Mouse (Mus musculus): ENCODE data around the gene Slc9b1. TPM values are rescaled to one million over a fixed set of nuclear protein-coding genes. Genes with fewer than 3 reads are reported as not detected.

The Slc9b1 gene
- polyA plus RNA-seq, 1 experiment = 0.21 TPM

GRCm38 (mm10) chr3:135403856-135404255 is 56.0 kb downstream of the Slc9b1 start:
- H3K4me1 ChIP-seq (ENCODE audit: control insufficient read depth, insufficient read depth, low read length) = peaks cover 3% of the 10 kb centered on the region; the same call in 1 of the 2 replicates
- H3K4me3 ChIP-seq (replicated peaks; ENCODE audit: extremely low read depth, low read depth, low read length) = no peak overlapping the region
- TF ChIP-seq POLR2A (IDR thresholded peaks at IDR 0.05; ENCODE audit: borderline replicate concordance, extremely low read depth, low read depth, low read length) (no peak), CTCF (IDR thresholded peaks at IDR 0.05; ENCODE audit: insufficient read depth, low read length) (no peak)
- DNase-seq = no peak
- WGBS = 62% methylated on average over 5 of the region's 5 CpGs

- TF ChIP-seq POLR2A (IDR thresholded peaks at IDR 0.05; ENCODE audit: borderline replicate concordance, extremely low read depth, low read depth, low read length) (no peak), CTCF (IDR thresholded peaks at IDR 0.05; ENCODE audit: insufficient read depth, low read length) (no peak)
- Histone ChIP-seq H3K4me1 (ENCODE audit: control insufficient read depth, insufficient read depth, low read length) (peaks cover 3% of the 10 kb centered on the region; the same call in 1 of the 2 replicates), H3K4me3 (replicated peaks; ENCODE audit: extremely low read depth, low read depth, low read length) (no peak overlapping the region)
- WGBS = 63% methylated on average over 4 of the region's 4 CpGs
- DNase-seq = no peak
These were observed 56.8 kb downstream of the Slc9b1 start for GRCm38 (mm10) chr3:135404599-135404998.

GRCm38 (mm10) chr3:135407351-135407750 is 59.5 kb downstream of the Slc9b1 start:
- 46% methylated on average over 9 of the region's 9 CpGs for WGBS
- H3K4me3 ChIP-seq (replicated peaks; ENCODE audit: extremely low read depth, low read depth, low read length) = no peak overlapping the region

GRCm38 (mm10) chr3:135409219-135409618 is 61.4 kb downstream of the Slc9b1 start:
- peaks cover 7% of the 10 kb centered on the region; the same call in 1 of the 2 replicates for H3K4me1 ChIP-seq (ENCODE audit: control insufficient read depth, insufficient read depth, low read length)
- no peak overlapping the region for H3K4me3 ChIP-seq (replicated peaks; ENCODE audit: extremely low read depth, low read depth, low read length)
- no peak for TF ChIP-seq CTCF (IDR thresholded peaks at IDR 0.05; ENCODE audit: insufficient read depth, low read length)
- no peak for TF ChIP-seq POLR2A (IDR thresholded peaks at IDR 0.05; ENCODE audit: borderline replicate concordance, extremely low read depth, low read depth, low read length)
- 97% methylated on average over 5 of the region's 5 CpGs for WGBS
- DNase-seq = no peak

More at GRCm38 (mm10) chr3:135407351-135407750, 59.5 kb downstream of the Slc9b1 start:
- DNase-seq = no peak
- H3K4me1 ChIP-seq (ENCODE audit: control insufficient read depth, insufficient read depth, low read length) = peaks cover 7% of the 10 kb centered on the region; the same call in 1 of the 2 replicates
- TF ChIP-seq CTCF (IDR thresholded peaks at IDR 0.05; ENCODE audit: insufficient read depth, low read length) = no peak
- TF ChIP-seq POLR2A (IDR thresholded peaks at IDR 0.05; ENCODE audit: borderline replicate concordance, extremely low read depth, low read depth, low read length) = no peak

GRCm38 (mm10) chr3:135411056-135411455 is 63.2 kb downstream of the Slc9b1 start:
- WGBS = 89% methylated on average over 12 of the region's 12 CpGs
- peaks cover 7% of the 10 kb centered on the region; the same call in 1 of the 2 replicates for H3K4me1 ChIP-seq (ENCODE audit: control insufficient read depth, insufficient read depth, low read length)
- H3K4me3 ChIP-seq (replicated peaks; ENCODE audit: extremely low read depth, low read depth, low read length) = no peak overlapping the region
- no peak for DNase-seq
- no peak for TF ChIP-seq POLR2A (IDR thresholded peaks at IDR 0.05; ENCODE audit: borderline replicate concordance, extremely low read depth, low read depth, low read length)

GRCm38 (mm10) chr3:135411824-135412223 is 64.0 kb downstream of the Slc9b1 start:
- TF ChIP-seq CTCF (IDR thresholded peaks at IDR 0.05; ENCODE audit: insufficient read depth, low read length) (no peak), POLR2A (IDR thresholded peaks at IDR 0.05; ENCODE audit: borderline replicate concordance, extremely low read depth, low read depth, low read length) (no peak)
- no peak overlapping the region for H3K4me3 ChIP-seq (replicated peaks; ENCODE audit: extremely low read depth, low read depth, low read length)
- no peak for DNase-seq
- H3K4me1 ChIP-seq (ENCODE audit: control insufficient read depth, insufficient read depth, low read length) = peaks cover 7% of the 10 kb centered on the region; the same call in 1 of the 2 replicates
- 53% methylated on average over 9 of the region's 9 CpGs for WGBS

- Histone ChIP-seq H3K4me3 (replicated peaks; ENCODE audit: extremely low read depth, low read depth, low read length) (no peak overlapping the region), H3K4me1 (ENCODE audit: control insufficient read depth, insufficient read depth, low read length) (no peaks in the 10 kb centered on the region; the same call in 1 of the 2 replicates)
- no peak for DNase-seq
- WGBS = 73% methylated on average over 3 of the region's 3 CpGs
- TF ChIP-seq POLR2A (IDR thresholded peaks at IDR 0.05; ENCODE audit: borderline replicate concordance, extremely low read depth, low read depth, low read length) (no peak), CTCF (IDR thresholded peaks at IDR 0.05; ENCODE audit: insufficient read depth, low read length) (no peak)
These were observed 69.4 kb downstream of the Slc9b1 start for GRCm38 (mm10) chr3:135417245-135417644.

- no peak overlapping the region for H3K4me3 ChIP-seq (replicated peaks; ENCODE audit: extremely low read depth, low read depth, low read length)
- no peaks in the 10 kb centered on the region; the same call in 1 of the 2 replicates for H3K4me1 ChIP-seq (ENCODE audit: control insufficient read depth, insufficient read depth, low read length)
- no peak for DNase-seq
- WGBS = 64% methylated on average over 3 of the region's 3 CpGs
- no peak for TF ChIP-seq POLR2A (IDR thresholded peaks at IDR 0.05; ENCODE audit: borderline replicate concordance, extremely low read depth, low read depth, low read length)
- no peak for TF ChIP-seq CTCF (IDR thresholded peaks at IDR 0.05; ENCODE audit: insufficient read depth, low read length)
These were observed 70.0 kb downstream of the Slc9b1 start for GRCm38 (mm10) chr3:135417799-135418198.

- WGBS = 79% methylated on average over 9 of the region's 9 CpGs
- no peak for DNase-seq
- Histone ChIP-seq H3K4me3 (replicated peaks; ENCODE audit: extremely low read depth, low read depth, low read length) (no peak overlapping the region), H3K4me1 (ENCODE audit: control insufficient read depth, insufficient read depth, low read length) (peaks cover 3% of the 10 kb centered on the region; the same call in 1 of the 2 replicates)
- TF ChIP-seq POLR2A (IDR thresholded peaks at IDR 0.05; ENCODE audit: borderline replicate concordance, extremely low read depth, low read depth, low read length) (no peak), CTCF (IDR thresholded peaks at IDR 0.05; ENCODE audit: insufficient read depth, low read length) (no peak)
These were observed 72.9 kb downstream of the Slc9b1 start for GRCm38 (mm10) chr3:135420542-135421309.

GRCm38 (mm10) chr3:135421310-135421594 is 73.4 kb downstream of the Slc9b1 start:
- TF ChIP-seq POLR2A (IDR thresholded peaks at IDR 0.05; ENCODE audit: borderline replicate concordance, extremely low read depth, low read depth, low read length) (no peak), CTCF (IDR thresholded peaks at IDR 0.05; ENCODE audit: insufficient read depth, low read length) (no peak)
- no peak for DNase-seq
- Histone ChIP-seq H3K4me3 (replicated peaks; ENCODE audit: extremely low read depth, low read depth, low read length) (no peak overlapping the region), H3K4me1 (ENCODE audit: control insufficient read depth, insufficient read depth, low read length) (peaks cover 3% of the 10 kb centered on the region; the same call in 1 of the 2 replicates)
